Mouse (Mus musculus): ENCODE measurements at regions not wholly inside any gene's neighbourhood (a gene's known extent, or its start where the extent isn't known, plus 50 kb on each side); places are given as distances from the start of the nearest gene placed in this dataset.

DNA sequence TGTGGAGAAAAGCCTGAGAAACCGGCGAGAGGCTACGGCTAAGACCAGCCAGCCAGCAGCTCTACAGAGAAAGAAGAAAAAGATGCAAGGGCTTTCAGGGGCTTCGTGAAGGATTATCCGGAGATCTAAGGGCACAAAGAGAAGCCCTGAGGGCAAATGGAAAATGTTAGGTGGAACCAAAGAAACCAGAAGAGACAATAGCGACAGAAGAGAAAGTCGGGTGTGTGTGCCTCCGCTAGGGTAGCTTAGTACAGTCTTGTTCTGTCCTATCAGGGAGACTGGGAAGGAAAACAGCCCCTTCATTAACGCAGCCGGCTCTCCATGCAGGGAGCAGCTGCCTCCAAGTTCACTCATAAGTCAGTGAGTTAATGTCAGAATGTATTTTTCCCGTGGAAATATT lies 255.1 kb downstream of the Epha4 start:
- TF ChIP-seq CTCF (IDR thresholded peaks at IDR 0.05; ENCODE audit: low read depth) (no peak), EP300 (IDR thresholded peaks at IDR 0.05; ENCODE audit: low read depth) (no peak)

Data from heart, postnatal 0 days (tissue).